Mouse (Mus musculus): ENCODE measurements at regions not wholly inside any gene's neighbourhood (a gene's known extent, or its start where the extent isn't known, plus 50 kb on each side); places are given as distances from the start of the nearest gene placed in this dataset.

DNA sequence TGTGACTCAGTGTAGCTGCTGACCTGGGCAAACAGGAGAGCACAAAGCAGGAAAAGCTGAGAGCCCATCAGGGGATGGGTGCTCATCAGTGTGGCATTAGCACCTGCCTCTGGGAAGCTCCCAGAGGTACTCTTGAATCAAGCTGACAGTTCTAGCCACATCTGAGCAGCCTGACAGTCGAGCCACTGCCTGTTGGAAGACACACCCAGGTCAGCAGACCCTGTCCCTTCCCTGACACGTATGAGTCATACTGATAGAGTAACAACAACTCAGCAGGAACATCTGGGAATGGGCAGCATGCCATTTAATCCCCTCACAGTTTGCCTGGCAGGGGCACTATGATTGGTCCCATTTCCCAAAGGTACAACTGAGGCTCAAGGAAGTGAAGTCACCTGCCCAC, 68.3 kb upstream of the Rasgrf1 start:
- TF ChIP-seq POLR2A (IDR thresholded peaks at IDR 0.05; ENCODE audit: extremely low read depth, insufficient read depth, low read length) (no peak), CTCF (IDR thresholded peaks at IDR 0.05; ENCODE audit: low read depth, low read length) (no peak)

All from liver, adult 2 months (tissue).